Mouse (Mus musculus) adrenal gland, adult 8-10 months (tissue): ENCODE measurements at regions not wholly inside any gene's neighbourhood (a gene's known extent, or its start where the extent isn't known, plus 50 kb on each side); places are given as distances from the start of the nearest gene placed in this dataset.

Experiments used
- DNase-seq: peaks from one replicate; pipeline ENCODE4 v3.0.0; 2022

DNA sequence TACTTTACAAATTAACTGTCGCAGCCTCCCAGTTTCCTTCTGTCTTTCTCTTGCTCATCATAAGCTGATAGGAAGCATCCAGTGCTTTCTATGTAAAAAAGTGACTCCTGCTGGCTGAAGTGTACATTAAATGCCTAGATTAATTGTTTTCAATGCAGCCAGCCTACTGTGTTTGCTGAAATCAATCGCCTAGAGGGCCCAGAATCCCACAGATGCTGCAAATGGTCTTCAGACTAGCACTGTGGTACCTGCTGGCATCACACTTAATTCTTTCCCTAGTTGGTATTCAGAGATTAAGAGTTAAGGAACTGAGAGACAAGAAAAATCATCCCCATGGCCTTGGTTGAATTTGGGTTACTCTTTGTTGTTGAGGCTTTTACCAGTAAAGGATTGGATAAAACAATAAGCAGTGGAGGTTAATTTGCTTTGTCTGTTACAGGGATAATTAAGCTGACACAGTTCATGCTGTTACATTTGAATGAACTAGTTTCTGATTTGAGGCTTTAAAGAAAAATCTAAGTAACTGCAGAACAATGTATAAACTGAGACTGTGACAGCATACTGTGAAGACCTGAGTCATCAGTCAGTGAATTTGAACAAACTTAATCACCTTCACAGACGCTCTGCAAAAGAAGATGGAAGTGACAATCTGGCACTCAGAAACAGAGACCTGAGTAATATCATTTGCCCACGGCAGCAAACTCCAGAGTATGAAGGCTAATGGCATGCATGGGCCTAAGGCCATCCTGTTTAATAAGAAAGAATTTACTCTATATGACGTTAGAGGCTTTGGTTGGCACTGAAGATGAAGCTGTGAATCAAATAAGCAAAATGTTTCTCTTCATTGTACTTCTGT, 339.0 kb upstream of the Ddi1 start:
- DNase-seq: no peak
